Mouse (Mus musculus): Measurements from ENCODE around the gene Dhrs13.
"Not testable (repeated sequence)": the region's sequence is repeated elsewhere in the genome, so short reads cannot be mapped to it uniquely, and the experiment has no call there.

The Dhrs13 gene

DNA sequence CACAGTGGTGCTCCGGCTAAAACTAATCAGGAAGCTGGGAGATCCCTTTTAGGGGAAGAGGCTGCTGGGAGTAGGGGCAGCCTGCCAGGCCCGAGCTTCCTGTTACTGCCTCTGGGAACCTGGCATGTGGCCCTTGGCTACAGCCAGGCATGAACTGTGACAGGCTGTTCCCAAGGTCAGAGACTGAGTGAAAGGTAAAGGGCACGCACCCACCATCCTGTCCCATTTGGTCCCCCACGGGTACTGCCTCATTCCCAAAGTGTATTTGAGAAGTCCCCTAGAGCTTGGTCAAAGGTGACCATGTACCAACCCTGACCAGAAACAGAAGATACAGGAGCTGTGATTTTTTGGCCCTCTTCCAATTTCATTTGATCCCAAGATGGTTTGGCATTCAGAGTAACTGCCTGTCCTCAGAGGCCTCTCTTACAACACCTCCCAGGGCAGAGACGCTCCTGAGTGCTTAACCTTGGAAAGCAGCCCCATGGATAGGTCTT, 12.7 kb downstream of the Dhrs13 start:
- peak; percentile 91 to 92 for DNase-seq

- DNase-seq, result not testable (repeated sequence)
Observed at GRCm38 (mm10) chr11:78048637-78049036, 16.6 kb downstream of the Dhrs13 start.

DNA sequence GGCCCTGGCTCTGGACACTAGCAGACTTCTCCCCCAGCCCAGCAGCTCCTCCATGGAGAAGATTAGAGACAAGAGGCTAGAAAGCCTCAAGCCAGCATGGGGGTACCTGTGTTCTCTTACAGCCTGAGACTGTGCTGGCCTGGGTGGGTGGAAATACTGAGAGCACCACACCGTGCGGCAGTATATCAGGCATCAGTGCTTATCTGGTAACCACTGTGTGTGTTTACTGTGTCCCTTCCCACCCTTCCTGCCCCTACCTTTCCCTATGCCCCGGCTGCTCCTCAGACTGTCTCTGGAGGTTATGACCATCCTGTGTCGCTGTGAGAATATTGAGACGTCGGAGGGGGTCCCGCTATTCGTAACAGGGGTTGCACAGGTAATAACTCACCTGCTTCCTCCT, 21.0 kb downstream of the Dhrs13 start:
- DNase-seq, result no peak

DNA sequence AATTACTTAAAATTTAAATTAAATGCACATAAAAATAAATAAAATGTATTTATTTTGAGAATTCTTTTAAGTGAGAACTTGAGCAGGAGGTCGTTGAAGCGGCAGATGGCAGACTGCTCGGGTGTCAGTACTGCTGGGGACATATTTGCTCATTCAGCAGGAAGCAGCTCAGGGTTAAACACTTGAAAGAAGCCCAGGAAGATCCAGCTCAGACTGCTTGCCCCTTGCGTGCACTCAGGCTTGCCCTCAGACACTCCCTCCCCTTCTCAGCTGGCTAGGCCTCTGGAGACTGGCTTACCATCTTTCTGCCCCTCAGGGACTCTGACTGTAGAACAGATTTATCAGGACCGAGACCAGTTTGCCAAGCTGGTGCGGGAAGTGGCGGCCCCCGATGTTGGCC, 24.9 kb downstream of the Dhrs13 start:
- no peak for DNase-seq

GRCm38 (mm10) chr11:78059833-78060757, 28.0 kb downstream of the Dhrs13 start:
- DNase-seq, result peak; percentile 55 to 57

- DNase-seq, result no peak
Observed at GRCm38 (mm10) chr11:78062563-78062962, 30.5 kb downstream of the Dhrs13 start.

DNA sequence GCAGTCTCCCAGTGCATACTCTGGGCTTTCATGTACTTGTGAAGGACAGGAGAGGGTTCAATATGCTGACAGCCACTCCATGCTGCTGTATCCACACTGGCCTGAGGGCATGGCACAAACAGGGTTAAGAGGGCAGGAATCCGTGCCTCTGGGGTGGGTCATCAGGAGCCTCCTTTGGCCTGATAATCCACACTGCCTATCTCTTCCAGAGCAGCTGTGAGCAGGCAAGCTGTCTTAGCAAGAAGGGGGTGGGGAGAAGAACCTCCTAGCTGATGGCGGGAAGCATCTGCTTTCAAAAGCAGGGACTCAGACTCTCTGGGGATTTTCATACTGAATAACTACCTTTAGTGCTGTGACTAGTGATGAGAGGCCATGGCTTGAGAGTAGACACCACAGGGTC, 33.8 kb downstream of the Dhrs13 start:
- no peak for DNase-seq

- no peak for DNase-seq
Observed at GRCm38 (mm10) chr11:78066641-78067040, 34.6 kb downstream of the Dhrs13 start.

DNA sequence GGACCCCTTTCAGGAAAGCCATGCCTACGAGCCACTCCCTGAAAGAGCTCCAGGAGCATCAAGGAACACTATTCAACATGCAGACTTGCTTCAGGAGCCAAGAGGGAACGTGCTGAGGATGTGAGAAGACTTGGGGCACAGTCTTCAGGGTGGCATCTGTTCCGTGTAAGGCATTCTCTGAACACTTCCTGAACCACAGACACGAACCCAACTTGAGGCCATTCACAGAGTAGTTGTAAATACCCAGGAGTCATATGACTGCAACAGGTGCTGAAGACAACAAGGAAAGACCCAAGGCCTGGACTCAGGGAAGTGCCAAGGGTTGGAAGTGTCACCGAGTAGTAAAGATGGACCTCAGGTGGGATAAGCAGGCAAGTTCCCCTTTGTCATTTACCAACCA, 35.5 kb downstream of the Dhrs13 start:
- DNase-seq, result no peak

- DNase-seq, result no peak
Observed at GRCm38 (mm10) chr11:78069130-78069529, 37.0 kb downstream of the Dhrs13 start.

DNA sequence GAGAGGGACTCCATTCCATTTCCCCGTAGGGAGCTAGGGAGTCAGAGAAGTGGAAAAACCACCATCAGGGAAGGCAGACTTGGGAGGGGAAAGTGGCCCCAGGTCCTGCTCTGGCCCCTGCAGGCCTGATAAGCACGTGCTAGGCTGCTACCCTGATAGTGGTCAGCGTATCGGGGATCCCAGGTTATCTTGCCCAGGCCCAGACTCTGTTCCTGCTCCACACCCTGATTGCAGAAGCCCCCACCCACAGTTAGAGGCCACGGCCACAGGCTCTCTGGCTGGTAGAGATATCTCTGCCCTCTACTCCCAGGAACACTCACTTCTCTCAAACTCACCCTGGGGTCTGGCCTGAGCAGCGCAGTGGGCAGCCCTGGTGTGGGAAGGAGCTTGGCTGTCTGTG, 37.6 kb downstream of the Dhrs13 start:
- no peak for DNase-seq

DNA sequence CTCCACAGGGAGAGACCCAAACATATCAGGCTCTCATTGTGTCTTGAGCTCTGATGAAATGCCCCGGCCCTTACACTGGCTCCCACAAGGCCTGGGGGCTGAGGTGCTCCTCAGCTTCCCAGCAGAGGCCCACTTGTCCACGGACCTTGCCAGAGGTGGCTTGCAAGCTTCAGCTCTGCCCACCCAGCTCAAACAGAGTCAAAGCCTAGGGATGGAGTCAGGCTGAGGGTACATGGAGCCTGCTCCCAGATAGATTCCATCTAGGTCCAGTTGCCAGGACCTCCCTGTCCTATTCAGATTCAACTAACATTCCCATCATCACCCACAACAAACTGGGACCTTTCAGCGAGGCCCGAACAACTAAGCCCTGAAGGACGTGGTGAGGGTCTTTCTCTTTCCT, 39.9 kb downstream of the Dhrs13 start:
- no peak for DNase-seq

GRCm38 (mm10) chr11:78072425-78073130, 40.5 kb downstream of the Dhrs13 start:
- DNase-seq, result no peak

DNA sequence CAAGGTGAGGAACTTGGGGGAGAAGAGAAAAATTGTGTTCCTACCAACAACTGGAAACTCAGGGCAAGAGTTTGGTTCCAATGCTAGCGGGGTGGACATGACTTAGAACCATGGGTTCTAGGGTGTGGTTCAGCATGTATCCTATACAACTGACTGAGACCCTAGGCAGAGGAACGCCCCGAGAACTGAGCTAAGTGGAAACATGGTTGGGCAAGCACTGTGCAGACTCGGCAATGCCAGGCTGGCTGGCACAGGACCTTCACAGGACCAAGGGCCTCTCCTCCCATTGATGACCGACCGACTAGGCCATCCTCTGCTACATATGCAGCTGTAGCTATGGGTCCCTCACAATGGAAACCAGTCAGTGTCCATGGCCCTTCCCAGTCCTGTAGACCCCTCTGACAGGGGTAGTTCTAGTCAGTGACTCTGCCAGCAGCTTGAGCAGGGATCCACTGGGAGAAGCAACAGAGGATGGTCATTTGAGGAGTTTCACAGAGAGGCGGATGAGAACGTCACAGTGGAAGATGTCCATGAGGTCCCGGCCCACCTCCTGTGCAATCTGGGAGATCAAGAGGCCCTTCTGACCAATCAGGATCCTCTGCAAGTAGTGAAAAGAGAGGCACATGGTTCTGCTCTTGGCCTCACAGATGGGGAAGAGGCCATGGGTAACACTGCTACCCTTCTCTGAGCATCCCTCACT, 41.6 kb downstream of the Dhrs13 start:
- DNase-seq, result no peak

DNA sequence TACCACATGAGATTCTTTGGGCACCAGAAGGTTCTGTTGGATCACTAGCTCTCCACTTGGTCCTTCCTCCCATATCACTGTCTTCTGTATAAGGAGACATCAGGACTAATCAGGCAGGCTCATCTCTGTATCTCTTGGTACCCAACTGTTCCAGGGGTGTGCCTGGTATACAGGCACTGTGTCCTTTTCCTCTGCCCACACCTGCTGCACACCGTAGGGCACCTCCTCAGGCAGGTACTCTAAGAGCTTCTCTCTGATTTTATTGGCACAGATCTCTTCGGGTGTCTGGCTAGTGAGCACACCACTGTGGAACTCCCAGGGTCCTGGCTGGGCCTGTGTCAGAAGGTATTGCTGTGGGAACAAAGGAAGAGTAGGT, 42.2 kb downstream of the Dhrs13 start:
- no peak for DNase-seq

DNA sequence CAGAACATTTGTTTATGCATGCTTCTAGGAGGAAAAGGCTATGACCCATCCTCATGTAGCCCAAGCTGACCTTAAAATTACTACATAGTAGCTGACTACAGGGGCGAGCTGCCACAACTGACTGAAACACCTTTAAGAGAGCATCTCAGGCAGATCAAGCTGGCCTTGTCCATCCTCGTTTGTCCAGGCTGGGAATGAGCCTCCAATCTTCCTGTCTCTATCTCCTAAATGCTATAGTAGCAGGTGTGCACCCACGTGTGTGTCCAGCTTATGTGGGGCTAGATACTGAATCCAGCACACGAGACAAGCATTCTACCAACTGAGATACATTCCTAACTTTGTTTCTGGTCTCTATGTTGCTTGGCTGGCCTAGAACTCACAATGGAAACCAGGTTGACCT, 42.6 kb downstream of the Dhrs13 start:
- DNase-seq, result no peak

GRCm38 (mm10) chr11:78079961-78080921, 48.2 kb downstream of the Dhrs13 start, which contains the start of gene Eral1:
Gene Eral1 (minus strand): TSS chr11:78080383.
- peak; percentile 87 to 88 for DNase-seq

DNA sequence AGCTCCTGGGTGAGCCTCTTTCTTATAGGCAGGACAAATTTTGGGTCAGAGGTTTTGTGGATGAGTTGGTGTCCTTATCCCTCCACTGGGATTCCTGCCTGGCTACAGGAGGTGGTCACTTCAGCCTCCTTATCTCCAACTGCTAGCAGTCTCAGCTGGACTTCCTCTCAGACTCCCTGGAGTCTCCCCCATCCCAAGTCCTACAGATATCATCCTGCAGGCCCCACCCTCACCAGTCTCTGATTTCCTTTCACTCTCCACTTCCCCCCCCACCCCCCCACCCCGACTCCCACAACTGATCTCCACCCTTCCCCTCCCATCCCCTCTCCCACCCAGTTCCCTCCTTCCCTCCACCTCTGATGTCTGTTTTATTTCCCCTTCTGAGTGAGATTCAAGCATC, 51.5 kb downstream of the Dhrs13 start:
- no peak for DNase-seq

- no peak for DNase-seq
Observed at GRCm38 (mm10) chr11:78086925-78087479, 54.9 kb downstream of the Dhrs13 start.

All from cerebellum, postnatal 36 days (tissue).